Mouse (Mus musculus) bone marrow, adult 2 months (tissue): ENCODE data around the gene Fgfr2. TPM values are rescaled to one million over a fixed set of nuclear protein-coding genes. Genes with fewer than 3 reads are reported as not detected.

ENCODE experiments used
- H3K27ac ChIP-seq: fragments of 200-500 bp; 2 replicates; pipeline ENCODE4 v1.5.1; 2012; ENCODE audit warnings: low read depth, mild to moderate bottlenecking, control low read depth, inconsistent platforms, low read length; ENCODE audit not compliant: control insufficient read depth, poor library complexity, insufficient read depth
- H3K4me1 ChIP-seq: fragments of 200-500 bp; 2 replicates; pipeline ENCODE4 v1.6.1; 2011; ENCODE audit warnings: low read length; ENCODE audit not compliant: control insufficient read depth, insufficient read depth
- H3K4me3 ChIP-seq: fragments of 200-500 bp; replicated peaks from 2 replicates; pipeline ENCODE3; 2011; ENCODE audit warnings: mild to moderate bottlenecking, low read depth, low read length, control low read depth; ENCODE audit not compliant: control insufficient read depth
- CTCF ChIP-seq: fragments of 200-500 bp; IDR thresholded peaks from 2 replicates; pipeline ENCODE4 v1.5.1; 2011; ENCODE audit warnings: low read length, control low read depth; ENCODE audit not compliant: control insufficient read depth, insufficient read depth
- POLR2A ChIP-seq: fragments of 200-500 bp; IDR thresholded peaks from 2 replicates; pipeline ENCODE4 v1.6.1; 2011; ENCODE audit warnings: low read depth, mild to moderate bottlenecking, control low read depth, low read length, borderline replicate concordance; ENCODE audit not compliant: control insufficient read depth
- WGBS: fragments of 180-500 bp; shearing (Covaris S2); methylation state at CpG from one replicate; pipeline ENCODE4 v1.1.7; 2018; 5-methylcytosine and 5-hydroxymethylcytosine counted together
- polyA plus RNA-seq: library from polyadenylated mRNA; stranded (reverse); fragments of >200 nt; gene quantifications from 2 replicates; pipeline ENCODE4 v1.2.4, GENCODE M21; 2011; ENCODE audit warnings: low replicate concordance; ENCODE audit not compliant: missing spikeins, insufficient read depth, insufficient read length

Fgfr2 gene
- polyA plus RNA-seq, 1 experiment, result 8.2 TPM

DNA sequence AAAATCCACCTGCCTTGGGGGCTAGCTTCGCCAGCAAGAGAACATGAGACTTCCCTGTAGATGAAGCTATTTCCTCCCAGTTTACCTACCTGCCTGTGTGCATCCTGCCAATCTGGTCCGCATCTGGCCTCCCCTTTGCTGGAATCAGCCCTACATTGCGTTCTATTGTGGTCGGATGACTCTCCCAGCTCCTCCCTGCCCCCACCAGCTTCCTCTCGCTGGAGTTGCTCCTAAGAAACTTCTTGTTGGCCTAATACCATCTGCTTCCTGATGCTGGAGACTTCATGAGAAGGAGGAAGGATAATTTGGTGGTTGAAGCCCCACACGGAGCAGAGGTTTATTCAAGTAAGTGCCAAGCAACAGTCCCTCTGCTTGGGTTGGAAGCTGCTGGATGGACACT, 2807.9 kb downstream of the Fgfr2 start:
- WGBS, result 62% methylated on average over 6 of the region's 6 CpGs
- TF ChIP-seq POLR2A (no peak), CTCF (no peak)
- Histone ChIP-seq H3K27ac (no peak overlapping the region), H3K4me1 (no peaks in the 10 kb centered on the region), H3K4me3 (no peak overlapping the region)

GRCm38 (mm10) chr7:130314658-130315057, 2808.5 kb downstream of the Fgfr2 start:
- no peaks in the 10 kb centered on the region for H3K4me1 ChIP-seq
- TF ChIP-seq POLR2A (no peak), CTCF (no peak)
- H3K27ac ChIP-seq, result no peak overlapping the region
- H3K4me3 ChIP-seq, result no peak overlapping the region
- WGBS, result 84% methylated on average over 6 of the region's 6 CpGs

- no peak for TF ChIP-seq CTCF
- TF ChIP-seq POLR2A, result no peak
- H3K27ac ChIP-seq, result no peak overlapping the region
- H3K4me1 ChIP-seq, result no peaks in the 10 kb centered on the region
- WGBS, result 68% methylated on average over 4 of the region's 4 CpGs
- H3K4me3 ChIP-seq, result no peak overlapping the region
Measured at GRCm38 (mm10) chr7:130311362-130311761, 2811.8 kb downstream of the Fgfr2 start.

GRCm38 (mm10) chr7:130309180-130309579, 2814.0 kb downstream of the Fgfr2 start:
- H3K4me3 ChIP-seq, result no peak overlapping the region
- H3K4me1 ChIP-seq, result no peaks in the 10 kb centered on the region
- H3K27ac ChIP-seq, result no peak overlapping the region
- WGBS, result 81% methylated on average over 2 of the region's 2 CpGs
- TF ChIP-seq CTCF (no peak), POLR2A (no peak)

GRCm38 (mm10) chr7:130307036-130307435, 2816.1 kb downstream of the Fgfr2 start:
- 74% methylated on average over 3 of the region's 3 CpGs for WGBS
- H3K4me1 ChIP-seq, result no peaks in the 10 kb centered on the region
- H3K27ac ChIP-seq, result no peak overlapping the region
- no peak for TF ChIP-seq POLR2A
- TF ChIP-seq CTCF, result no peak
- H3K4me3 ChIP-seq, result no peak overlapping the region

DNA sequence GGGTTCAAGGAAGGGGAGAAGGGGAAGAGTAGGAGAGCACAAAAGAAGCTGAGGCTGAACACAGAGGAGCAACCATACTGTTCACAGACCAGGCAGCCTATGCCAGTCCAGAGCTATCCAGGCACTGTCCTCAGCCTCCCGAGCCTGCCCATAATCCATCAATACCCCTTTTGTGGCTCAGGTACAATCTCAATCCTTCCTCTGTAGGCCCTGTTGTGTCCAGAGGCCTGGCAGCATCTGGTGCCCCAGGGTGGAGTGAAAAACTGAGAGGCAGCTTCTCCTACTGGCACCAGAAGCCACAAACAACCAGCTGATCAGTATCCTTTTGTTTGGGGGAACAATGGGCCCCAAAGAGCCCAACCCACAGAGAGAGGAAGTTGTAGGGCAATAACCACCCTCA, 2818.5 kb downstream of the Fgfr2 start:
- no peak for TF ChIP-seq CTCF
- TF ChIP-seq POLR2A, result no peak
- H3K4me1 ChIP-seq, result no peaks in the 10 kb centered on the region
- 74% methylated on average over 1 of the region's 1 CpGs for WGBS
- no peak overlapping the region for H3K4me3 ChIP-seq
- H3K27ac ChIP-seq, result no peak overlapping the region

GRCm38 (mm10) chr7:130303464-130303863, 2819.7 kb downstream of the Fgfr2 start:
- H3K27ac ChIP-seq, result no peak overlapping the region
- WGBS, result 77% methylated on average over 8 of the region's 8 CpGs
- TF ChIP-seq CTCF, result no peak
- TF ChIP-seq POLR2A, result no peak
- no peak overlapping the region for H3K4me3 ChIP-seq
- no peaks in the 10 kb centered on the region for H3K4me1 ChIP-seq

DNA sequence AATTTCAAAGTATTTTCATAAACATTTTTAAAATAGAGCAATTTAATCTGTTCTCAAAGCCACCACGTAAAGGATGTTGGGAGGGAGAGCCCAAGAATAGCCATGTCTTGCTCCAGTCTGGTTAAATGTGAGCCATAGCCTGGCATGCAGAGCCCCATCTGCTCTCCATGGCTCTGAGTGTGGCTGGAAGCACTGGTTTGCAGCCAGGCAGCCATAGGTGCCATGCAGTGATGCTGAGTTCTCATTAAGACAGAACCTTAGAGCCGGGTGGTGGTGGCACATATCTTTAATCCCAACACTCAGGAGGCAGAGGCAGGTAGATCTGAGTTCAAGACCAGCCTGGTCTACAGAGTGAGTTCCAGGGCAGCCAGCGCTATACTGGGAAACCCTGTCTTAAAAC, 2822.5 kb downstream of the Fgfr2 start:
- 78% methylated on average over 3 of the region's 3 CpGs for WGBS
- Histone ChIP-seq H3K27ac (no peak overlapping the region), H3K4me3 (no peak overlapping the region), H3K4me1 (no peaks in the 10 kb centered on the region)
- TF ChIP-seq POLR2A (no peak), CTCF (no peak)

- WGBS, result 79% methylated on average over 3 of the region's 3 CpGs
Measured at GRCm38 (mm10) chr7:130298926-130299594, 2824.1 kb downstream of the Fgfr2 start.

More at GRCm38 (mm10) chr7:130298926-130299594, 2824.1 kb downstream of the Fgfr2 start:
- Histone ChIP-seq H3K27ac (no peak overlapping the region), H3K4me3 (no peak overlapping the region), H3K4me1 (no peaks in the 10 kb centered on the region)
- TF ChIP-seq CTCF (no peak), POLR2A (no peak)
